Mouse (Mus musculus) cerebellum, postnatal 4 days (tissue): ENCODE measurements around the gene Fndc3b.

ENCODE experiments used
- DNase-seq, 2 experiments: peaks; one replicate each; pipeline ENCODE4 v3.0.0; 2022; ENCODE audit warnings: low spot score in 2 of 2, mixed read lengths in 1 of 2

Fndc3b gene

DNA sequence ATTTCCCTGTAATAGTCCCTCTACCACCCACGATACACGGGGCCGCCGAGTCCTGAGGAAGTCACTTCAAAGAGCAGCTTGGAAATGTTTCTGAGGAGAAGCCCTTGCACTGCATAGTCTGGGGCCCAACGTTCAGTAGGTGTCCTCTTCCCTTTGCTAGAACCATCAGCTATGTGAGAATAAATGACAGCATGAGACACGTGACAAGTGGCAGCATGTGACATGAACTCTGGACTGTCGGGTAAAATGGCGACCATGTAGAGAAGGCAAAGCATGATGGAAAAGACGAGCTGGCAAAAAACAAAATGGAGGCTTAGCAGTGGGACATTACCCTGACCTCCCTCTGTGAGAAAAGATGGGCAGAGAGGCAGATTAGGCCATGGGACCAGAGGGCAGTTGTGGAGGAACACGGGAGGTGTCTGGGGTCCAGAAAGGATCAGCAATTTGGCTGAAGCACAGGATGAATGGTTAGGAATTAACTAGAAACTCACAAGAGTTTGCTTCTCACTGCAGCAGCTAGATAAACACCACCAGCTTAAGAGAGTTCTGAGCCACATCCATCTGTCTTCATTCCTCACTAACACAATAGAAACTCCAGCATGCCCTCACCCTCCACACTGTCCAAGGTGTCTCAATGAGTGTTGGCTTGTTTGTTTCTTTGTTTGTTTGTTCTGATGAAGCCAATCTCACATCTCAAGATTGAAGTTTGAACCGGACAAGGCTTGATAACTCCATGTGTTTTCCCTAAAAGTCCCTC, 118.2 kb downstream of the Fndc3b start:
- DNase-seq = no peak

DNA sequence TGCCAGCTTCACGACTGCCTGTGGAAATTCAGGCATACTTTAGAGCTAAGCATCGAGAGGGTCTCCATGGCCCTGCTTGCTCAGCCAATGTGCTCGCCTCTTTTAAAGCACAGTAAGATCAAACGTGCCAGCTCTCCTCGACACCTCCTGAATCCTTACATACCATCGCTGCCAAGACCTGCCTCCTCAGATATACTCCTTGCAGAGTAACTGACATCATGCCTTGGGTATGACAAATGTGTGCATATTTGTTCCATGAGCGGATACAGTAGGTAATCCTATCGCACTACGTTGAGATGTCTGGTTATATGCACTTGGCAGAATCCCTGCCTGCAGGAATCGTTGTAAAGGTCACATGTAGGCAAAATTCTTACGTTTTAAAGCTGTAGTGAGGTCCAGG, 120.3 kb downstream of the Fndc3b start:
- no peak for DNase-seq

DNA sequence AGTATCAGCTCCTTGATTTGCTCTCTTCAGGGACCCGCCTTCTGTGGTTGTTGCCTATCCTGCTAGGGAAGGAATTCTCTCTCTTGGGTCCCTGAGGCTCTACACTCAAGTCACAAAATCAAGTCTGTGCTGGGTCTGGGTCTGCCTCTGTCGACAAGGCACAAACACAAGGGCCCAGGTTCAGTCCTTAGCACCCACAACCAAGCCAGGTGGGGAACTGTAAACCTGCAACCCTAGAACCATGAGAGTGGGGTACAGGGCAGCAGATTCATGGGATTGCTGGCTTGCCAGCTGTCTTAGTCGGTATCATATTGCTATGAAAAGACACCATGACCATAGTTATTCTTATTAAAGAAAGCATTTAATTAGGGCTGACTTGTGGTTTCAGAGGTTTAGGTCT, 121.8 kb downstream of the Fndc3b start:
- no peak for DNase-seq

DNA sequence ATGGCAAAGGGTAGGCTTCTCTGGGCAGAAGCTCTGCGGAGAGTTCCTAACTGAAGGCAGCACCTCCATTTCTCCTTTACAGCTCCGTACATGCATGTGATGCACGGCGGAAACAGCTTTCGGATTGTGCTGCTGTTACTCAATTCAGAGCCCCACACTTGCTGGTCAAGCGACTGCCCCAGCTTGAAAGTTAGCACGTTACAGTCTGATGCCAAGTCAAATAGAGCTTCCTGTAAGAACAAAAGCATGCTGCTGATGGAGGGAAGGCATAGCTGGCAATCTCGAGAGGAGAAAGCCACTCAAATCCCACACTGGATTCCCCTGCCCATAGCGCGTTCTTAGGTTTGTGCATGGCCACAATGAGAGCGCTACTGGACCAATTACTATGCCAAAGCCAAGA, 122.5 kb downstream of the Fndc3b start:
- no peak for DNase-seq

DNA sequence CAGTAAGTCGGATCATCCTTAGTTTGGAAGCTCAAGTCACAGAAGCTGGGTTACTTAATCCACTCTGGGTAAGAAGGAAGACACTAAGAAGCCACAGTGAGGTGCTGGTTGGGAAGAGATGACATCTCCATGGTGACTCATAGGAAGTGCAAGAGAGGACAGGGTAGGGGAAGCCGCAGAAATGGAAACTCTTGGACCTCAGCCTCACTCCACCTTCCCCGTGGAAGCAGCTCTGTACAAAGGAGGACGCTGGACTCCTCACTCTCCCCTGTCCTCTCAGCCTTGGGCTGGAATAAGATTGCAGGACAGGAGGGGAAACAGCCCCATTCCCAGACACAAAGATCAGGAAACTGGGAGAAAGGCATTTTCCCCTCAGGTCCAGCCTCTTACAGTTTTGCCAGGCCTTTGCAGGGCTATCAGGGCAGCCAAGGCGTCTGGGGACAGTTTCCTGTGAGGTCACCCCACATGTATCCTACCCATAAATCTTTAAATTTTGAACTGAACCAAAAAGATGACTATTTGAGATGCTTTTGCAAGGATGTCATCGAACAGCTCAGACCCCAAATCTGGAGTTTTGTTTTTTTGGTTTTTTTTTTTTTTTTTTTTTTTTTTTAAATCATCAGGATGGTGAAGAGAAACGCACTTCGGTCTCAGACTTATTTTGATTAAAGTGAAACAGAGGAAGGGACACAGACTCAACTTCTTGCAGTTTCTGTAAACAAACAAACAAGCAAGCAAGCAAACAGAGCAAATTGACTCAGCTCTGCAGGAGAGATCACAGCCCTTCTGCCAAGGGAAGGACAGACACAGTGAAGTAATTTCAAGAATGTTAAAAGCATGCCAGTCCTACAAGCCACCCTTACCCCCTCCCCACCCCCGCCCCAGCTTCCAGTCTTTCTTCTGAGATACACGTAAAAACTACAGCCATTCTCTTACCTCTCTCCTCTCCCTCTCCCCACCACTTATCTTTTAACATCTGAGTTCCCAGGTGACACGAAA, 126.2 kb downstream of the Fndc3b start:
- DNase-seq = no peak

DNA sequence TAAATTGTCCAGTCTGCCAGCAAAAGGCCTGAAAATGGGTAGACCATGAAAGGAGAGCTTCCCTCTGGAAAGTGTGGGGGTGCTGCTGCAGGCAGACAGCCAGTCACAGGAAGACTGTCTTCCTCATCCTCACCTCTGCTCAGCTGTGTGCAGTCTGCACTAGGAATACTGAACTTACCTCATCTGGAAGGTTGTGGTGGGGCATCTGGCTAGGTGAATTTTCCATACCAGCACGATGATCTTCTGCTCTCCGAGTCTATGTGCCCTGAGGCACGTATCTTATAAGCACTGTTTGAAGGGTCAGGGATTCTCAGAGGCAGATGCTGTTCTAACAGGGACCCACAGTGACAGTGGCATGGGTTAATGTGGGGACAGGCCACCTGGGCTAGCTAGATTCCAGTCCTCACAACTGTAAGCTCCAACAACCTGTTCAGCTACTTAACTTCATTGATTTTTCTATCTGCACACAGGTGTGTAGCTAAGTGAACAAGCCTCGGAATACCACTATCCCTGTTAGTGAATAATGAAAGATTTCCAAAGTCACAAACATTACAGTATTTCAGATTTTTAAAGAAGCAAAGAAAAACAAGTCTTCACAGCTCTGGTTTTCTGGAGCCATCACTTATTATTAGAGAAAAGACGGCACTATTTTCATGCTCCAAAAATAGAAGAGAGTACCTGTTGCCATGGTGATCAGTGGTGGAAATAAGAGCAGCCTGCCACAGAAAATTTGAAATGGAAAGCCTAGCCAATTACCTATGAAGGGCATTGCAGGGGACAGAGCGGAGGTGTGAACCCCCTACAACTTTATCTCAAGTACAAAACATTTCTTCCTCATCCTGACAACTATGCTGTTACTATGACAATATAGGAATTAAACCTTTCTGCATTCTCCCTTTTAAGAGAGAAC, 128.9 kb downstream of the Fndc3b start:
- DNase-seq = no peak

DNA sequence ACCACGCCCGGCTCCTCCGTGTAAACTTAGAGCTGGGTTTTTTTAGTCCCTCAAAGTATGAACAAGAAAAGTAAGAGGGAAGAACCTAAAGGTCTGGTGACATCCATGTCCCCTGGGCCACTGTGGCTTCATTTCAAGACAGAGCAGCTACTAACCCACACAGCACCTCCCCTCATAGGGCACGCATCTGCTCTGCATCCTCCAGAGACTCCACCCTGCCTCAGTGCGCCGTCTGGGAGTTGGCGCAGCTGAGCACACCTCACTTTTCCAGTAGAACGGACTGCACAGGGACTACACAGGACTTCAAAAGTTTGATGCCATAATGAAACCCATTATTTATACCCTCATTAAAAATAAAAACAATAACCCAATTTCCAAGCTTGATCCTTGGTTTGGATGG, 130.2 kb downstream of the Fndc3b start:
- DNase-seq = no peak

DNA sequence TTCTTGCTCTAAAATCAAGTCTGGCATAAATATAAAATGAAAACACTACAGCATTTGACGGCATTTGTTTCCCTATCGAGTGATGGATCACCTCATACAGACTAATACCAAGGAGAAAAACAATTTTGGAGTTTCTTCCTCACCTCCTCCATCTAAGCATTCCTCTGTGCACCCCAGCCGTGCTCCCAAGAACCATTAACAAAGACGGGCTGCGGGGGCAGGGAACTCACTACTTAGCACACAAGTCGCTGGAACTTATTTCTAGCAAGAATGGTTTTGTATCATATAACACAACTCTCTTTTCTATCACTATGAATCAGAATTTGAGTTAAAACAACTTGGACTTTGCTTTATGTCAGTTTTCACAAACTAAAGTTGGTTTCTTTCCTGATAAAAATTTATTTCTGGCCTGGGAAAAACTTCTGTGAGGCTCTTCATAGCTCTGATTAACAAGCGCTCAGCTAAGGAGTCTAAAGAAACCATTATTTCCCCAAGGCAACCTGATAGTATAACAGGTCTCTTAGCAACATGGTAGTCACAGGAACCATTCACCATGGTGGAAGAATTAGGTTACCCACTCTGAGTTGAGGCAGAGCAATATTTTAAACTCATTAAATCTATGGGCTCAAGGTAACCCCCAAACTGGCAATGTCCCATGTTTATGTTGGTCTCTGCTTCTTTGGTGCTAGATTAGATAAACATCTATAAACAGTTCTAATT, 131.1 kb downstream of the Fndc3b start:
- DNase-seq = no peak

DNA sequence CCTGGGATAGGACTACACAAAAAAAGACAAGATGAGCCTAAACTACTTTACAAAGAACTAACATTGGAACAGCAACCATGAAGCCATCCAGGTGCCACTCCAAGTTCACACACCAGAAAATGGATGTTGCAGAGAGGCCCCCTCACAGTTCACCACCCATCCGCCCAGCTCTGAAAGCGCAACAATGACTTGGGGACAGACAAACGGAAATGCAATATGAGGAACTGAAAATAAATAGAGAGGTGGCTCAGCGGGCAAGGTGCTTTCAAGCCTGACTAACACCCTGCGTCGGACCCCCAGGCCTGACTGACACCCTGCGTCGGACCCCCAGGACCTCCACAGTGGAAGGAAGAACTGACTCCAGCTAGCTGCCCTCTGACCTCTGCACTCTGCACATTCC, 131.9 kb downstream of the Fndc3b start:
- no peak for DNase-seq

DNA sequence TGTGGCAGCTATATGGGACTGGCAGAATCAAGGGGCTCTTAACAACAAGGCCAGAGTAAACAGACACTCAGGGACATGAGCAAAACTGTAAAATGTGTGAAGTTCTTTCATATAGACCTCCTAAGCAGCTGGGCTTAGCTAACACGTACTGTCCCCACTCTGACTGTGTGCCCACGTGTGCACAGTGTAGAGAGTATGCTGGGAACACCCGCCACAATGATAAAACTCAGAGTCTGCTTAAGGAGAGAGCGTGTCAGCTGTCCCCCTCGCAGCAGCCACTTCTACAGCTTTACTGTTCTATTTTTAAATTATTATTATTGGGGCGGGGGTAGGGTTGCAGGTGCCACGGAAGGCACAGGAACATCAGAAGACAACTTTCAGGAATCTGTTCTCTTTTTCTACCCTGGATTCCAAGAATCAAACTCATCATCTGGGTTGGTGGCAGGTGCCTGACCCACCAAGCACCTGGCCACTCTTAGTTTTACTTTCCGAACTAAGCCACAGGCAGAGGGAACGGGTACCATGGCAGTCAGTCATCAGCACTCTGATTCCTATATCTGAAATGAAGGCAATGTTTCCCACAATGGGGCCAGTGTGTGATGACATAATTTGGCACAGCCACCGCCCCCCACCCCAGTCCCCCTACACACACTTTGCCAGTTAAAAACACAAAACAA, 133.6 kb downstream of the Fndc3b start:
- no peak for DNase-seq

DNA sequence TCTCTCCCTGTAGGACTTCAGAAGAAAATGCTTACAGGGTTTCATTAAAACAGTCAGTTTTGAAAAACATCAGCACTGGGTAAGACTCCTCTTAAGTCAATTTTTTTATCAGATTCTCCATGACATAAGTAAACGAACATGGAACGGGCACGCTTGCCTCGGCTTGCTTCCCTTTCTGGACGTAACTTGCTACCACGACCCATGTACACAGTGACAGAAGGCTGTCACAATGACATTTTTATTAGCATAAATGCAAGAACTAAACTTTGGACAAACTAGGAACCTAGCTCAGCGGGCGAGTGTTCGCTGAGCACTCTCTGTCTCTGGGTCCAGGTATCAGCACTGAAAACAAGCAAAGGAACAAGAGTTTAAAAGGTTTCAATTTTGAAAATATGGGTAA, 136.9 kb downstream of the Fndc3b start:
- DNase-seq = no peak

DNA sequence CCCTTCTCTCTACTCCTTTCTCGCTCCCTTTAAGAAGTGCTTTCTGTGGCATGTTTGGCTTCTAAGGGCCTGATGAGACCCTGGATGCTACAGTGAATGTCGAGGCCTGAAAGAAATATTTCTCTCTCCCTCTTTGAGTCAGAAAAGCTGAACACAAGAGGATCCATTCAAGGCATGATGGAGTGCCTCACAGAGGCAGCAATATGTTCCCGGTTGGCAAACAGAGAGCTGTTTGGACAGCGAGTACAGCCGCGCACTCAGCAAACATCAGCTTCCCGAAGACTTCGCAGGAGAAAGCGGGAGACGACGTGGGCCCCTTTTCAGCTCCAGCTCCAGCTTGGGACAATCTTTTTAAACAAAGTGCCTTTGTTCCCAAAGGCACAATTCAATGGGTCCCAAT, 137.6 kb downstream of the Fndc3b start:
- no peak for DNase-seq

DNA sequence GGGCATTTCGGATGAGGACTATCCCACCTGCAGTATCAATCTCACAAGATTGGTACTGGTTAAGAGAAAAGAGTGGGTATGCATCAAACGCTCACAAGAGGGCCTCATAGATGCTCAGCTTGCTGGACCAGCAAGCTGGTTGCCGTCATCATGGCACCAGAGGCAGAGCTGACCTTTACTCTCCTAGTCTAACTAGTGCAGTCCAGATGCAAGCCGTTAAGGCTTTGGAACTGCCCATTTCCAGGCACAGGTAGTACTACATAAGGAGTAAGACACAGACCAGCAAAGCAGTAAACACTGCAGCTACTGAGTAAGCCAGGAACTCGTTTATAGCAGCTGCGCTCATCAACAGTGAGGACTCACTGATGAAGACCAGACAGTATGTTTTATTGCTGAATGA, 138.8 kb downstream of the Fndc3b start:
- no peak for DNase-seq

DNA sequence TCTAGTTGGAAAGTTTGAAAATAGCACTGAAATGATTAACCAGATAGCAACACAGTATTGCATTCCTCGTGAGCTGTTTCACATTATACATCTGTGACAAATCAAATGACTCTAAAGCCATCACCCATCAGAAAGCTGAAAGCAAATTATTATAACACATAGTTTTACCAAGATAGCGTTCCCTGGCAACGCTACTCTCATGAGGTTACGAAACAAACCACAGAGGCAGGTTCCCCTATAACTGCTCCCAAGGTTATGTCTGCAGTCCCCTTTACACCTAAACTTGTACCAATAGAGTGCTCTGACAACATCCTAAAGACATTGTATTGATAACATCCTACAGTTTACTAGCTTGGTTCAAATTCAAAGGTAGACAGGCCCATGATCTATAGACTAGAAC, 145.8 kb downstream of the Fndc3b start:
- no peak for DNase-seq

DNA sequence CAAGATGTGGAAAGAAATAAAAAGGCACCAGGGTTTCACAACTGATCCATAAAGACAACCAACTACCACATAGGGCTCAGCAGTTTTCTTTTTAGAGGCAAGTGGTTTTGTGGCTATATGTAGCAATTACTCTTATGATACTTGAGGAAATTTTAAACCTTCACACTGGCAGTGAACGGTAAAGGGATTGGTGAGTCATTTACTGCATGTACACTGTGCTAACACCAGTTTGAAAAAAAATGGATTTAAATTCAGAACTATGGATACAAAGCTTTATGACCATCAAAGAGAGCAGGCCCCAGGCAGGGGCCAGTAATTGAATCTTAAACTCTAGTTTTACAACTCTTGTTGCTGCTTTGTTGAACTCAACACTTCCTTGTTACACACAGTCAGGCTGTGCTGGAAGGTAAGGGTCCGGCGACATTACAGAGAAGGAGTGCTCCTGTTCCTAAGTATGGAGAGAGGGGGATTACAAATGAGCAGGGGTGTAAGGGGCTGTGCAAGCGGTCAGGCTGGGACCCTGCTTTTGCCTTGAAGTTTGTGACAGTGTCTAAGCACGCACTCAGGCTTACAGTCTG, 148.0 kb downstream of the Fndc3b start:
- DNase-seq = no peak

DNA sequence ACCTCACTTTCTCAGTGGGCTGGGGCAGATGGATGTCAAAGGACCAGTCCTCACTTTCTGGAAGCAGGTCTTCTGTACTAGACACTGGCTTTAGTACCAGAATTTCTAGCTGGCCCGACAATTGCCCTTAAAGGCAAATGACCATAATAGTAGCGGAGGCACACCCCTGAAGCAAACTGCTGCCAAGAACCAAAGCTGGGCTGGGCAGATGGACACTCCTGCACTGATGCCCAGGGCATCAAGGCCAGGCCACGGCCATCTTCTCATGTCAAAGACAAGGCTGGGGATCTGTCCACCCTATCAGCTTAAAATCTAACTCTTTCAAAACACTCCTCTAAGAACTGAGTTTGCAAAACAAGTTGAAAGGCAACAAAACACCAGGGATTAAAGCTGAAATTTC, 148.6 kb downstream of the Fndc3b start:
- DNase-seq = no peak

DNA sequence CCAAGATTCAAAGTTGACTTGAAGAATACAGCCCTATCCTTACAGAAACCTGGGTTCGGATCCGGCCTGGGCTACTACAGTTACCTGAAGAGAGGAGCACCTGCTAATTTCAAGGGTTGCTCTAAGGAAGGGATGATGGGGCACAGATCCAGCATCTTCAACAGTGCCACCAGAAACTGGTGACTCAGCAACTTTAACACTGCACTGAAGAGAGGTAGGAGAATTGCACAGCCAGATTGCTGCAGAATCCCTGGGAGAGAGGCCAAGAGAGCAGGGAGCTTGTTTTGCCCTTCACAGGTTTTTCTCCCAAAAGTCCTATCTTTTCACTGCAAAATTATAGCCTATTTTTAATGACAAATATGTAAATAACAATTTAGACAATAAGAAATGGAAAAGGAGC, 149.2 kb downstream of the Fndc3b start:
- DNase-seq = no peak

DNA sequence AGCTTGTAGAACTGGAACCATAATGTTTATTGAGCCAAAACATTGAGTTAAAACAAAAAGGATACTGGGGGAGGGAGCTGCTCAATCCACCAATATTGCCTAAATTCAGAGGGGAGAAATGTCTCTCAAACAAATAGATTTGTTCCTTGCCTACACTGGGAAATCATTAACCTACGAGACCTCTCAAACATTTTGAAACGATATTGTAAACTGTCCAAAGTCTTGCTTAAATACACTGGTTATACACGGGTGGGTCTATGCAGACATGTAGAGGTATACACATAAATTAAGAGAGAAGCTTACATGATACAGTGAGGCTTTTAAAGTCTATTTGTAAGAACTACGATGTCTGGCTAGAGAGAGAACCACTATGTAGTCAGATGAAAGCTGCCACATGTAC, 151.8 kb downstream of the Fndc3b start:
- DNase-seq = no peak

DNA sequence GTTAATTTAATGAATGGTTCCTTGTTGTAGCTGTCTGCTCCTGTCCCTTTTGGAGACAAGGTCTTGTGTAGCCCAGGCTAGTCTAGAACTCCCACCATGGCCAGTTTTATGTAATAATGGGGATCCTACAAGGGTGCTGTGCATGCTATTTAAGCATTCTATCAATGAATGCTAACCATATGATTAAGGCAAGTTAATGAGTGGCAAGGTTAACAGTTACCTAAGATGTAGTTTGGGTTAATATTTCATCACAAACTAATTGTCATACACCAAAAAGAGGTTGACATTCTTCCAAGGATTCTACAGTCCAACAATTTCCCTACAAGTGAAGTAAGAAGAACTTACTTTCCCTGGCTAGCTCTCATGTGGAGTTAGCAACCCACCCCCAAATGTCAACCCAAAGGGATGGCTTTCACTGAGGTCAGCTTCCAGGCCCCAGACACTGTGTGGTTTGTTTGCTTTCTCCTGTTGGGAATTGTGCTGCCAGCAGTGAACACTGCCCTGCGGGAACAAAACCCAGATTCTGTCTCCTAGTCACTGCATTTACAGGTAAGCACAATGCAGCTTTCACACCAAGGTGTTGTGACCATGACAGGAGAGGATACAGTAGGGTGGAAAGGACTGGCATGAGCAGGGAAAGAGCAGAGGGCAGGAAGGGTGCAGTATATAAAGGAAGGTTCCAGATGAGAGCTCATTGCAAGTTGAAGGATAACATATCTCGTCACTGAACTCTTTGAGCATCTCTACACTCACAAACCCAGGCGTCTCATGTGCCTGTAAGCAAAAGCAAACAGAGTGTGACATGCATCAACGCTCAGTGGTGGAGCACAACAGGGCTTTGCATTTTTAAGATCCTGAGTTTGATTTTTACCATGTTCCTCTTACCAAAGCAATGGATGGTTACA, 153.8 kb downstream of the Fndc3b start:
- DNase-seq = no peak
